Mouse (Mus musculus): ENCODE measurements around the gene Prdx2. TPM values are rescaled to one million over a fixed set of nuclear protein-coding genes. Genes with fewer than 3 reads are reported as not detected.
A peak's percentile ranks its signal among the peaks of the same experiment; 100 is the strongest.

Gene Prdx2
- total RNA-seq, 2 experiments from 2014 or later = 335 to 353 TPM

GRCm38 (mm10) chr8:84995680-84996079, 26.3 kb downstream of the Prdx2 start:
- DNase-seq (ENCODE audit: extremely low spot score in 1 of 2, low spot score in 1 of 2) = no peak

- DNase-seq (ENCODE audit: extremely low spot score in 1 of 2, low spot score in 1 of 2) = no peak
Measured at GRCm38 (mm10) chr8:84996978-84997377, 27.6 kb downstream of the Prdx2 start.

- DNase-seq (ENCODE audit: extremely low spot score in 1 of 2, low spot score in 1 of 2) = peak; percentile 82 to 98
Measured at GRCm38 (mm10) chr8:84997649-84998295, 28.4 kb downstream of the Prdx2 start.

- DNase-seq (ENCODE audit: extremely low spot score in 1 of 2, low spot score in 1 of 2) = no peak
Measured at GRCm38 (mm10) chr8:85007686-85008085, 38.3 kb downstream of the Prdx2 start.

- DNase-seq (ENCODE audit: extremely low spot score in 1 of 2, low spot score in 1 of 2) = no peak
Measured at GRCm38 (mm10) chr8:85011242-85011641, 41.9 kb downstream of the Prdx2 start.

GRCm38 (mm10) chr8:85013230-85013840, 43.9 kb downstream of the Prdx2 start:
- peak; percentile 56 to 73 for DNase-seq (ENCODE audit: extremely low spot score in 1 of 2, low spot score in 1 of 2)

- DNase-seq (ENCODE audit: extremely low spot score in 1 of 2, low spot score in 1 of 2) = no peak
Measured at GRCm38 (mm10) chr8:85014431-85014830, 45.0 kb downstream of the Prdx2 start, which contains the start of gene Best2. Gene Best2, minus strand, starts transcription at chr8:85014531.

GRCm38 (mm10) chr8:85016724-85017123, 47.3 kb downstream of the Prdx2 start:
- DNase-seq (ENCODE audit: extremely low spot score in 1 of 2, low spot score in 1 of 2) = no peak

- DNase-seq (ENCODE audit: extremely low spot score in 1 of 2, low spot score in 1 of 2) = no peak
Measured at GRCm38 (mm10) chr8:85017209-85017608, 47.8 kb downstream of the Prdx2 start.

- no peak for DNase-seq (ENCODE audit: extremely low spot score in 1 of 2, low spot score in 1 of 2)
Measured at GRCm38 (mm10) chr8:85021514-85022055, 52.2 kb downstream of the Prdx2 start.

GRCm38 (mm10) chr8:85023846-85024245, 54.5 kb downstream of the Prdx2 start:
- no peak for DNase-seq (ENCODE audit: extremely low spot score in 1 of 2, low spot score in 1 of 2)

Small RNA genes lying within 50 kb of the gene (microRNA-seq; reads per million reads assigned to microRNA genes)
- 3.1 to 3.6 reads per million in 2 experiments for gene Gm24197

Other genes starting within 250 kb of the Prdx2 start
- gene G430095P16Rik, start 246.6 kb upstream of the Prdx2 start, total RNA-seq (2021) = not detected
- gene Nfix, start 169.2 kb upstream of the Prdx2 start, total RNA-seq (2021) = 100 to 1,000 TPM; 406 to 477 TPM
- 10 to 100 TPM in 1 of 2 experiments, 1 to 10 TPM in 1; 9.3 to 10.6 TPM for gene Dand5, start 146.8 kb upstream of the Prdx2 start, total RNA-seq (2021)
- 10 to 100 TPM; 23.7 to 27.3 TPM for gene Gadd45gip1, start 138.1 kb upstream of the Prdx2 start, total RNA-seq (2021)
- 10 to 100 TPM; 67.0 to 69.7 TPM for gene Rad23a, start 128.9 kb upstream of the Prdx2 start, total RNA-seq (2021)
- gene Calr, start 122.7 kb upstream of the Prdx2 start, total RNA-seq (2021) = 100 to 1,000 TPM; 473 to 552 TPM
- 10 to 100 TPM; 52.4 to 53.3 TPM for gene Farsa, start 112.6 kb upstream of the Prdx2 start, total RNA-seq (2021)
- gene Syce2, start 97.5 kb upstream of the Prdx2 start, total RNA-seq (2021) = 10 to 100 TPM; 16.5 to 18.0 TPM
- gene Gcdh, start 75.7 kb upstream of the Prdx2 start, total RNA-seq (2021) = 10 to 100 TPM; 32.4 to 39.7 TPM
- gene Klf1, start 67.7 kb upstream of the Prdx2 start, total RNA-seq (2021) = under 1 TPM in 1 of 2 experiments, not detected in 1; 0.17 TPM
- gene Dnase2a, start 61.0 kb upstream of the Prdx2 start, total RNA-seq (2021) = 1 to 10 TPM; 3.7 to 4.3 TPM
- gene Mast1, start 32.2 kb upstream of the Prdx2 start, total RNA-seq (2021) = 100 to 1,000 TPM in 1 of 2 experiments, 10 to 100 TPM in 1; 75.7 to 100 TPM
- 1 to 10 TPM in 1 of 2 experiments, under 1 TPM in 1; 0.47 to 1.3 TPM for gene Rtbdn, start 22.6 kb upstream of the Prdx2 start, total RNA-seq (2021)
- not detected for gene Gm49661, start 154 bp upstream of the Prdx2 start, total RNA-seq (2021)
- gene Rnaseh2a, start 180 bp downstream of the Prdx2 start, total RNA-seq (2021) = 10 to 100 TPM; 37.1 to 41.5 TPM
- 10 to 100 TPM; 67.9 to 68.8 TPM for gene Junb, start 9.1 kb downstream of the Prdx2 start, total RNA-seq (2021)
- 1 to 10 TPM; 7.6 to 9.3 TPM for gene Hook2, start 21.0 kb downstream of the Prdx2 start, total RNA-seq (2021)
- not detected for gene Best2, start 44.9 kb downstream of the Prdx2 start, total RNA-seq (2021)
- gene Asna1, start 55.7 kb downstream of the Prdx2 start, total RNA-seq (2021) = 100 to 1,000 TPM; 116 to 128 TPM
- gene Trir, start 57.2 kb downstream of the Prdx2 start, total RNA-seq (2021) = 100 to 1,000 TPM; 130 to 144 TPM
- 100 to 1,000 TPM; 145 to 159 TPM for gene Tnpo2, start 67.3 kb downstream of the Prdx2 start, total RNA-seq (2021)
- 10 to 100 TPM; 19.7 to 27.8 TPM for gene Fbxw9, start 90.5 kb downstream of the Prdx2 start, total RNA-seq (2021)
- not detected for gene Gm5741, start 98.4 kb downstream of the Prdx2 start, total RNA-seq (2021)
- 10 to 100 TPM; 57.7 to 62.0 TPM for gene Dhps, start 102.2 kb downstream of the Prdx2 start, total RNA-seq (2021)
- 10 to 100 TPM; 57.7 to 69.0 TPM for gene Wdr83os, start 111.2 kb downstream of the Prdx2 start, total RNA-seq (2021)
- gene Wdr83, start 111.7 kb downstream of the Prdx2 start, total RNA-seq (2021) = 10 to 100 TPM; 28.7 to 32.3 TPM
- 10 to 100 TPM; 36.1 to 41.8 TPM for gene Man2b1, start 113.7 kb downstream of the Prdx2 start, total RNA-seq (2021)
- gene Zfp791, start 153.5 kb downstream of the Prdx2 start, total RNA-seq (2021) = 1 to 10 TPM; 7.0 to 7.1 TPM
- gene Cks1brt, start 182.3 kb downstream of the Prdx2 start, total RNA-seq (2021) = not detected